Comparison of ENCODE assay signal across 13 mouse cellular contexts in the genomic region with DNA sequence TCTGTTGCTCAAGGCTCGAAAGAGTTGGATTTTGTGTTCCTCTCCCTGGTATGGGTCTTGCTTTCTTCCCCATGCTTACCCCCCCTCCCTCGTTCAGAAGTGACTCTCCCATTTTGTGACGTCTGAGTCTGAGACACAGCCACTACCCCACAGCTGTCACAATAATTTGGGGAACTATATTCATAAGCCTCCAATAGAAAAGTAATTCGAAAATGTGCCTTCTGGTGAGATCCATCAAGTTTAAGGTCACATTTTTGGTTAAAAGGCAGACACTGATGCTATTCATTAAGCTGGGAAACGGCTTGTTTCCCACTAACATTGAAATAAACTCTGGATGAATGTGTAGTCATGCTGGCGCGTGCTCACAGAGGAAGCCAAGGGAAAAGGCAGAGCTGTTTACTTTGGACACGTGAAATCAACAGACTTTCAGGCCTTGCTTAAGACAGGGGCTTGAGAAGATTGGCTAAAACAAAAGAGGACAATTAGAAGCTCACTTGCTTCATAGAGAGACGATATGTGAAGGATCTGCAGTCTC.
DNase-seq lines count a peak whose midpoint lies in the region; ATAC-seq and TF ChIP-seq lines count a peak whose summit lies in the region.
"Had no signal": no experiment of that assay in that cellular context is flagged by ENCODE, and none has a peak within 500 bp of the region (broad histone marks: within the 10 kb centered on the region; RNA-seq: fewer than 3 reads in every experiment).

No protein-coding gene starts in this region.

- H3K9me3 ChIP-seq in intestine, embryonic 14.5 days (ENCODE audit: control insufficient read depth, low read length): no peaks in the 10 kb centered on the region
- no peaks in the 10 kb centered on the region for H3K9me3 ChIP-seq in intestine, postnatal 0 days (ENCODE audit: control insufficient read depth)
- H3K9me3 ChIP-seq in embryonic facial prominence, embryonic 15.5 days (replicated peaks): no peaks in the 10 kb centered on the region
- H3K9me3 ChIP-seq: midbrain, embryonic 10.5 days had no signal

- 43% methylated on average over 9 of the region's 9 CpGs for WGBS in intestine, embryonic 14.5 days
- 62% methylated on average over 9 of the region's 9 CpGs for WGBS in intestine, postnatal 0 days
- 43% methylated on average over 9 of the region's 9 CpGs for WGBS in embryonic facial prominence, embryonic 15.5 days

- no peak overlapping the region for H3K4me3 ChIP-seq in intestine, embryonic 14.5 days (ENCODE audit: low read depth, low read length)
- H3K4me3 ChIP-seq in intestine, postnatal 0 days (ENCODE audit: low read depth, low read length): no peak overlapping the region
- H3K4me3 ChIP-seq in embryonic facial prominence, embryonic 15.5 days (replicated peaks): no peak overlapping the region
- H3K4me3 ChIP-seq: midbrain, embryonic 10.5 days had no signal

- peaks cover 28% of the 10 kb centered on the region for H3K4me1 ChIP-seq in intestine, embryonic 14.5 days (replicated peaks; ENCODE audit: control insufficient read depth, insufficient read depth, low read length)
- 0 out of 2 replicates have a peak, but pooled peaks cover 3% of the 10 kb centered on the region for H3K4me1 ChIP-seq in intestine, postnatal 0 days (replicated peaks; ENCODE audit: control insufficient read depth, insufficient read depth, low read length)
- H3K4me1 ChIP-seq in embryonic facial prominence, embryonic 15.5 days: peaks cover 17% of the 10 kb centered on the region

- ATAC-seq in intestine, embryonic 14.5 days (replicated peaks; ENCODE audit: low FRiP score, low TSS enrichment, low read depth): no peak
- ATAC-seq in intestine, postnatal 0 days: no peak
- no peak for ATAC-seq in embryonic facial prominence, embryonic 15.5 days (ENCODE audit: insufficient number of reproducible peaks, low FRiP score, low TSS enrichment, low read depth)
- ATAC-seq: liver, postnatal 0 days had no signal

- no peak for TF ChIP-seq CTCF in intestine, postnatal 0 days (IDR thresholded peaks at IDR 0.05; ENCODE audit: low read depth)

- H3K27ac ChIP-seq in intestine, embryonic 14.5 days (ENCODE audit: low read depth): peak overlapping the region; percentile 3; the same call in 1 of the 2 replicates
- H3K27ac ChIP-seq in intestine, postnatal 0 days (ENCODE audit: low read depth, low read length): no peak overlapping the region; the same call in 1 of the 2 replicates
- peak overlapping the region; percentile 48; the same call in 1 of the 2 replicates for H3K27ac ChIP-seq in embryonic facial prominence, embryonic 15.5 days (replicated peaks)
- H3K27ac ChIP-seq: hindbrain, embryonic 14.5 days; midbrain, embryonic 10.5 days had no signal

- no peak for DNase-seq in intestine, embryonic 14.5 days (ENCODE audit: low spot score)
- DNase-seq in 3T3-L1 (ENCODE audit: low read depth, low spot score): peak; percentile 53
- peak; percentile 45 for DNase-seq in kidney, postnatal 14 days
- no peak for DNase-seq in embryo, embryonic 9.5 days (ENCODE audit: extremely low spot score)
- DNase-seq in retina, postnatal 1 day: no peak
- DNase-seq: adrenal gland, postnatal 14 days; layer of hippocampus, adult 9-11 months; left cerebral cortex, postnatal 4 days; liver, postnatal 0 days had no signal

- H3K27me3 ChIP-seq in intestine, embryonic 14.5 days (replicated peaks; ENCODE audit: control insufficient read depth, insufficient read depth, low read length): no peaks in the 10 kb centered on the region
- no peaks in the 10 kb centered on the region for H3K27me3 ChIP-seq in intestine, postnatal 0 days (replicated peaks; ENCODE audit: control insufficient read depth, insufficient read depth, low read length)
- H3K27me3 ChIP-seq in embryonic facial prominence, embryonic 15.5 days: no peaks in the 10 kb centered on the region

- H3K4me2 ChIP-seq in intestine, embryonic 14.5 days (ENCODE audit: low read length): no peak overlapping the region
- H3K4me2 ChIP-seq in intestine, postnatal 0 days (replicated peaks; ENCODE audit: low read depth): no peak overlapping the region
- no peak overlapping the region for H3K4me2 ChIP-seq in embryonic facial prominence, embryonic 15.5 days (replicated peaks)
- H3K4me2 ChIP-seq: hindbrain, embryonic 14.5 days had no signal

- no peak overlapping the region for H3K9ac ChIP-seq in intestine, embryonic 14.5 days (ENCODE audit: low read length)
- no peak overlapping the region for H3K9ac ChIP-seq in intestine, postnatal 0 days (ENCODE audit: low read depth, low read length)
- no peak overlapping the region for H3K9ac ChIP-seq in embryonic facial prominence, embryonic 15.5 days
- H3K9ac ChIP-seq: hindbrain, embryonic 14.5 days; liver, postnatal 0 days had no signal

- no peaks in the 10 kb centered on the region for H3K36me3 ChIP-seq in intestine, embryonic 14.5 days (ENCODE audit: control insufficient read depth, insufficient read depth, low read length)
- H3K36me3 ChIP-seq in intestine, postnatal 0 days (ENCODE audit: control insufficient read depth, insufficient read depth): no peaks in the 10 kb centered on the region
- no peaks in the 10 kb centered on the region for H3K36me3 ChIP-seq in embryonic facial prominence, embryonic 15.5 days
- H3K36me3 ChIP-seq: midbrain, embryonic 10.5 days had no signal

Comparison
In these comparisons a context has a peak if more than half of its experiments do, and no peak if none do; other contexts are left out.
1. DNase-seq: peak in 3T3-L1 (single experiment) and kidney, postnatal 14 days (single experiment); none in intestine, embryonic 14.5 days (single experiment), embryo, embryonic 9.5 days (single experiment) and retina, postnatal 1 day (single experiment).